Mouse (Mus musculus) stomach, postnatal 0 days (tissue): ENCODE data around the gene Sar1b. TPM values are rescaled to one million over a fixed set of nuclear protein-coding genes. Genes with fewer than 3 reads are reported as not detected.
"Not testable (repeated sequence)": the region's sequence is repeated elsewhere in the genome, so short reads cannot be mapped to it uniquely, and the experiment has no call there.

ENCODE experiments used
- ATAC-seq: fragments of 200-750 bp; cut with Nextera tagmentation; 2 replicates; pipeline ENCODE4 v1.8.0; 2017; ENCODE audit not compliant: low FRiP score, low TSS enrichment
- DNase-seq: peaks from one replicate; pipeline ENCODE4 v3.0.0-alpha.2; 2016; ENCODE audit warnings: low spot score
- H3K27ac ChIP-seq: fragments of 300-500 bp; sonication (generic); replicated peaks from 2 replicates; pipeline ENCODE4 v1.5.1; 2014; ENCODE audit warnings: mild to moderate bottlenecking, control low read depth
- H3K27me3 ChIP-seq: fragments of 300-500 bp; sonication (generic); 2 replicates; pipeline ENCODE4 v1.6.1; 2014; ENCODE audit warnings: low read length; ENCODE audit not compliant: control insufficient read depth, insufficient read depth
- H3K36me3 ChIP-seq: fragments of 300-500 bp; sonication (generic); 2 replicates; pipeline ENCODE4 v1.6.1; 2014; ENCODE audit warnings: low read length, mixed read lengths; ENCODE audit not compliant: control insufficient read depth, insufficient read depth
- H3K4me1 ChIP-seq: fragments of 300-500 bp; sonication (generic); replicated peaks from 2 replicates; pipeline ENCODE4 v1.6.1; 2014; ENCODE audit warnings: antibody characterized with exemption; ENCODE audit not compliant: control insufficient read depth, insufficient read depth
- H3K4me2 ChIP-seq: fragments of 300-500 bp; sonication (generic); replicated peaks from 2 replicates; pipeline ENCODE4 v1.6.1; 2014; ENCODE audit warnings: low read depth, mild to moderate bottlenecking, control low read depth, moderate library complexity
- H3K4me3 ChIP-seq: fragments of 300-500 bp; sonication (generic); 2 replicates; pipeline ENCODE4 v1.5.1; 2014; ENCODE audit warnings: low read depth, low read length, control low read depth
- H3K9ac ChIP-seq: fragments of 300-500 bp; sonication (generic); 2 replicates; pipeline ENCODE4 v1.6.1; 2014; ENCODE audit warnings: mild to moderate bottlenecking, low read length, control low read depth, mixed read lengths
- H3K9me3 ChIP-seq: fragments of 300-500 bp; sonication (generic); 2 replicates; pipeline ENCODE4 v1.6.1; 2016; ENCODE audit warnings: low read length; ENCODE audit not compliant: control insufficient read depth
- CTCF ChIP-seq: IDR thresholded peaks from 2 replicates; pipeline ENCODE4 v1.5.1; 2016; ENCODE audit warnings: antibody characterized with exemption, low read depth, mild to moderate bottlenecking, moderate library complexity
- EP300 ChIP-seq: optimal IDR thresholded peaks from 2 replicates; pipeline ENCODE3; 2016; ENCODE audit warnings: antibody characterized with exemption
- WGBS: fragments of 180-500 bp; shearing (Covaris S2); extraction: QIAGEN DNeasy Blood & Tissue Kit; methylation state at CpG from one replicate; pipeline ENCODE4 v1.1.7; 2014; 5-methylcytosine and 5-hydroxymethylcytosine counted together
- polyA plus RNA-seq: library from polyadenylated mRNA; unstranded; fragments of >200 nt; fragmentation: Nextera tagmentation; extraction: Ambion mirVana; gene quantifications from 2 replicates; pipeline ENCODE4 v1.2.1, GENCODE M21; 2015

The Sar1b gene
- polyA plus RNA-seq, 1 experiment from 2014 or later, result 169 TPM

DNA sequence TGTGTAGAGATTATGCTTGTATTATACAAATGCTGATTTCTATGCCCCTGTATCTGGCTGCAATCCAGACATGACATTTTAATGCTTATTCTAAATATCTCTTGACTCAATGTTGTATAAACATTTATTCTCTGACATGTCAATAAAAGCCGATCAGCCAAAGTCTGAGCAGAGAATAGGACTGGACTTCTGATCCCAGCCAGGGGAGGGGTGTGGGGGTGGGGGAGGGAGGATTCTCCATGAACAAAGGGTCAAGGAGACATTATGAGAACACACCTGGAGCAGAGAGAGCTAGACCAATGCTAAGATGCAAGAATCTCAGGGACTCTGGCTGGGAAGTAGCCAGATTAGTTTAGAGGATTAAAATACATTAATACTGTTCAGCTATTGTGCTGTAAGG is 17.4 kb upstream of the Sar1b start:
- TF ChIP-seq CTCF (no peak), EP300 (no peak)
- WGBS, result 26% methylated on average over 1 of the region's 1 CpGs
- Histone ChIP-seq H3K9ac (no peak overlapping the region), H3K9me3 (no peaks in the 10 kb centered on the region), H3K4me1 (no peaks in the 10 kb centered on the region), H3K27ac (no peak overlapping the region), H3K36me3 (peaks cover 10% of the 10 kb centered on the region; the same call in 1 of the 2 replicates), H3K4me3 (no peak overlapping the region), H3K4me2 (no peak overlapping the region), H3K27me3 (no peaks in the 10 kb centered on the region)
- 0 out of 2 replicates have a peak, but pooled peaks have one; percentile 26 for ATAC-seq
- DNase-seq, result peak; percentile 39

DNA sequence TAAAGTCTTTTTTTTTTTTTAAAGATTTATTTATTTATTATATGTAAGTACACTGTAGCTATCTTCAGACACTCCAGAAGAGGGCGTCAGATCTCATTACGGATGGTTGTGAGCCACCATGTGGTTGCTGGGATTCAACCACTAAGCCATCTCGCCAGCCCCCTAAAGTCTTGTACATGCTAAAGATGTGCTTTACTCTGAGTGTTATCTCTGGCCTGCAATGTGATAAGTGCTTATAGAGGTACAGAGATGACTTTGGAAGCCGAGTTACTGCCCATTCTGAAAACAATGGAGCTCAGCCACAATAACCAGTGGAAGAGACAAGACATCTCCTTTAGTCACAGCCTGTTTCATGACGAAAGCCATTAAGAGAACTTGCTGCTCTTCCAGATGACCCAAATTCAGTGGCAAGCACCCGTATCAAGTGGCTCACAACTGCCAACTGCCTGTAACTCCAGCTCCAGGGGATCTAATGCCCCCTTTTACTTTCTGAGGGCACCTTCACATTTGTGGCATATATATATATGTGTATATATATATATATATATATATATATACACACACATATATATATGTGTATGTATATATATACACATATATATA is 11.8 kb upstream of the Sar1b start:
- H3K27ac ChIP-seq, H3K9me3 ChIP-seq, H3K4me2 ChIP-seq, H3K9ac ChIP-seq, H3K27me3 ChIP-seq, H3K36me3 ChIP-seq, ATAC-seq, H3K4me3 ChIP-seq, DNase-seq, H3K4me1 ChIP-seq: not testable (repeated sequence)
- WGBS, result 83% methylated on average over 6 of the region's 6 CpGs

DNA sequence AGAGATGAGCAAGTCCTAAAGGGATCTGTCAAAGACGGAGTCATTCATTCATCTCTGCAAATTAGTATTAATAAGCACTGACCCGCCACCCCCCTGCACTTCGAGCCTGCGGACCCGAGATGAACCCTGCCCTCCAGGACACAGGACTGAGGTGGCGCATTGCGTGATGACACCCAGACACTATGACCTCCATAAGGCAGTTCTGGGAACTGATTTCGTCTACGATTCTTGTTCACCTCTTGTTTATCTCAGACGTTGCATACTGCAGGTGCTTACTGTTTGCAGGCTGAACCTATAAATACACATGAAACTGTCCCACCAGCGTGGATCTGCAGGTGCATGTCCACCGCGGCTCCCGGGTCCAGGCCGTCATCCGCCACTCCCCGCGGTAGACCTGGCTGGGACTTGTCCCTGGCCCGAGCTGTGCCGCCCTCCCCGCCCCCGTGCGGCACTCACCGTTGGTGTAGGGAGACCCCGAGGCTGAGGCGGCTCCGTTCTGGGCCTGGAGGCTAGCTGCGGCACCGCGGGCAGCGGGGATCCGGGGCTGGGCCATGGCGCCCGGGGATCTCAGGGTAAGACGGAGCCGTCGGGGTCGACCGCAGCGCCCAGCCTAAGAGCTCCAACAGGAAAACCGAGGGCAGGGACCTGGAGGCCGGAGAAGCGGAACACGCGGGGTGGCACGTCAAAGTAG is 7.7 kb upstream of the Sar1b start:
- peak overlapping the region; percentile 85 for H3K4me2 ChIP-seq
- no peaks in the 10 kb centered on the region for H3K36me3 ChIP-seq
- no peak for DNase-seq
- H3K4me3 ChIP-seq, result peak overlapping the region; percentile 93
- WGBS, result under 1% methylated on average over 42 of the region's 46 CpGs
- no peaks in the 10 kb centered on the region for H3K27me3 ChIP-seq
- H3K9me3 ChIP-seq, result no peaks in the 10 kb centered on the region
- peak; percentile 69 for ATAC-seq
- H3K9ac ChIP-seq, result peak overlapping the region; percentile 98
- H3K27ac ChIP-seq, result peak overlapping the region; percentile 92
- no peaks in the 10 kb centered on the region for H3K4me1 ChIP-seq
- TF ChIP-seq EP300, result no peak
- 0 out of 2 replicates have a peak, but pooled peaks have one; percentile 1 for TF ChIP-seq CTCF

DNA sequence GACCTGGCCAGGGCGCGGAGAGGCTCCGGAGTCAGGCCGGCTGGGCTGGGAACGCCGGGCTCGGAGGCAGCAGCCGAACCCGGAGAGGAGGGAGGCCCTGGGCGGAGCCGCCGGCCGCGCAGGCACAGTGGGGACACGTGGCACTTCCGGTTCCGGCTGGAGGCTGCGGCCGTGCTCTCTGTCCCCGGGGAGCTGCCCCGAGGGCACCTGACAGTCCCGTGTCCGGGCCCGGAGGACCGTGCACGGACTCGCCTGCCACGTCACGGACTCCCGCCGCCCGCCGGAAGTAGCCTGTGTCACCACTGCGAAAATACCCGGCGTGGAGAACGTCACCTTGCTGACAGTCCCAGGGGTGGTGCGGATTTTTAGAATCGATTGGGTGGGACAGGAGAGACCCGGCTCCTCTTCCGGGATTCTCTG is 7.1 kb upstream of the Sar1b start:
- H3K4me1 ChIP-seq, result no peaks in the 10 kb centered on the region
- peak overlapping the region; percentile 85 for H3K4me2 ChIP-seq
- no peak for TF ChIP-seq CTCF
- TF ChIP-seq EP300, result no peak
- H3K27ac ChIP-seq, result peak overlapping the region; percentile 92
- H3K9ac ChIP-seq, result peak overlapping the region; percentile 98
- ATAC-seq (peak; percentile 100), DNase-seq (peak; percentile 96)
- no peaks in the 10 kb centered on the region for H3K36me3 ChIP-seq
- no peaks in the 10 kb centered on the region for H3K27me3 ChIP-seq
- H3K9me3 ChIP-seq, result no peaks in the 10 kb centered on the region
- peak overlapping the region; percentile 93 for H3K4me3 ChIP-seq
- under 1% methylated on average over 40 of the region's 41 CpGs for WGBS

DNA sequence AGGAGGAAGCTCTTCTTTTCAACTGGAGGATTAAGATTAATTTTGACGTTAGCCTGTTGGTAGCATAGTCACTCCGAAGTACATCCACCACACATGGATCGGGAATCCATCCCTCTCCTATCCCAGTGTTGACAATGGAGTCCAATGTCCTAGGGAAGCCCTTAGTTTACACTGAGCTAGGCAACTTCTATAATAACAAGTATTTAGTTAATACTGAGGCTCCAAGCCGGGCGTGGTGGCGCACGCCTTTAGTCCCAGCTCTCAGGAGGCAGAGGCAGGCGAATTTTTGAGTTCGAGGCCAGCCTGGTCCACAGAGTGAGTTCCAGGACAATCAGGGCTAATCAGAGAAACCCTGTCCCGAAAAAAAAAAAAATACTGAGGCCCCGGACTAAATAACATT is 6.5 kb upstream of the Sar1b start:
- peak overlapping the region; percentile 85 for H3K4me2 ChIP-seq
- 71% methylated on average over 11 of the region's 11 CpGs for WGBS
- TF ChIP-seq CTCF, result no peak
- no peak for TF ChIP-seq EP300
- H3K9me3 ChIP-seq, result no peaks in the 10 kb centered on the region
- no peaks in the 10 kb centered on the region for H3K27me3 ChIP-seq
- H3K36me3 ChIP-seq, result no peaks in the 10 kb centered on the region
- no peaks in the 10 kb centered on the region for H3K4me1 ChIP-seq
- DNase-seq (no peak), ATAC-seq (no peak)
- H3K27ac ChIP-seq, result peak overlapping the region; percentile 92
- H3K4me3 ChIP-seq, result peak overlapping the region; percentile 93
- peak overlapping the region; percentile 98 for H3K9ac ChIP-seq

DNA sequence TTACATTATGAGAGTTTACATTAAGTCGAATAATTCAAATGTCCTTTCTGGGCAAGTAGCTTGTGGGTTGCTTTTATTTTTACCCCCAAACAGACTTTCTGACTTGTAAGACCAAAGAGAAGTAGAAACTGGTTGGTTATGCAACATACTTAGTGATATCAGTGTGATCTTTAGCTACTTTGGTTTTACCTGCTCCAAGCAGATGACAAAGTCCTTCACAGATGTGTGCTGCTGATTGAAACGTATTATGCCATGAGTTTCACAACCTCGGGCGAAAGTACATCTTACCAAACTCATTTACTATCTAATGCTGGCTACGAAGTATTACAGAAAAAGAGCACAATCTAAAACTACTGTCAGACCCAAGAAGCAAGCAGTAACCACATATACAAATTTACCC is 5.9 kb upstream of the Sar1b start:
- no peaks in the 10 kb centered on the region for H3K9me3 ChIP-seq
- DNase-seq (no peak), ATAC-seq (no peak)
- H3K27ac ChIP-seq, result no peak overlapping the region
- H3K4me3 ChIP-seq, result no peak overlapping the region
- TF ChIP-seq CTCF (no peak), EP300 (no peak)
- no peaks in the 10 kb centered on the region for H3K36me3 ChIP-seq
- no peaks in the 10 kb centered on the region for H3K4me1 ChIP-seq
- no peak overlapping the region for H3K4me2 ChIP-seq
- H3K9ac ChIP-seq, result no peak overlapping the region
- no peaks in the 10 kb centered on the region for H3K27me3 ChIP-seq
- WGBS, result 74% methylated on average over 5 of the region's 5 CpGs

DNA sequence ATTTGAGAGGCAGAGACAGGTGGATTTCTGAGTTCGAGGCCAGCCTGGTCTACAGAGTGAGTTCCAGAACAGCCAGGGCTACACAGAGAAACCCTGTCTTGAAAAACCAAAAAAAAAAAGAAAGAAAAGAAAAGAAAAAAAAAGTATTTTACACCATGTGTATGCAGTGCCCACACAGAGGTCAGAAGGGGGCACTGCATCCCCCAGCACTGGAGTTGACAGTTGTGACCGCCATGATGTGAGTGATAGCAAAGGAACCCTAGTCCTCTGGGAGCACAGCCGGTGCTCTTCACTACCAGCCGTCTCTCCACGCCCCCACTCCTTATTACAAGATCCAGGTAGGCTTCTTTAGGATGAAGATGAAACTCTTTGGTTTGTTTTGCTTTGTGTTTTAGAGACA is 5.3 kb upstream of the Sar1b start:
- H3K9me3 ChIP-seq, DNase-seq, H3K9ac ChIP-seq, H3K4me1 ChIP-seq, H3K36me3 ChIP-seq, H3K4me3 ChIP-seq, ATAC-seq, H3K4me2 ChIP-seq, H3K27ac ChIP-seq, H3K27me3 ChIP-seq: not testable (repeated sequence)
- WGBS, result 94% methylated on average over 5 of the region's 5 CpGs
